Mouse (Mus musculus) forebrain, embryonic 15.5 days (tissue): ENCODE measurements around the gene Zscan4d. TPM values are rescaled to one million over a fixed set of nuclear protein-coding genes. Genes with fewer than 3 reads are reported as not detected.
"Not testable (repeated sequence)": the region's sequence is repeated elsewhere in the genome, so short reads cannot be mapped to it uniquely, and the experiment has no call there.

ENCODE experiments used
- ATAC-seq: fragments of 200-750 bp; cut with Nextera tagmentation; replicated peaks from 2 replicates; pipeline ENCODE4 v1.8.0; 2017; ENCODE audit warnings: mild to moderate bottlenecking, moderate TSS enrichment, moderate library complexity
- H3K27ac ChIP-seq: fragments of 300-500 bp; sonication (generic); replicated peaks from 2 replicates; pipeline ENCODE4 v1.5.1; 2015; ENCODE audit warnings: mild to moderate bottlenecking, inconsistent platforms
- H3K27me3 ChIP-seq: fragments of 300-500 bp; sonication (generic); 2 replicates; pipeline ENCODE4 v1.6.1; 2015; ENCODE audit warnings: inconsistent platforms
- H3K36me3 ChIP-seq: fragments of 300-500 bp; sonication (generic); 2 replicates; pipeline ENCODE4 v1.6.1; 2015; ENCODE audit warnings: mild to moderate bottlenecking, inconsistent platforms
- H3K4me1 ChIP-seq: fragments of 300-500 bp; sonication (generic); 2 replicates; pipeline ENCODE4 v1.6.1; 2015; ENCODE audit warnings: inconsistent platforms
- H3K4me2 ChIP-seq: fragments of 300-500 bp; sonication (generic); replicated peaks from 2 replicates; pipeline ENCODE4 v1.6.1; 2015; ENCODE audit warnings: mild to moderate bottlenecking, inconsistent platforms
- H3K4me3 ChIP-seq: fragments of 300-500 bp; sonication (generic); 2 replicates; pipeline ENCODE4 v1.5.1; 2015; ENCODE audit warnings: mild to moderate bottlenecking, inconsistent platforms
- H3K9ac ChIP-seq: fragments of 300-500 bp; sonication (generic); replicated peaks from 2 replicates; pipeline ENCODE4 v1.6.1; 2015; ENCODE audit warnings: mild to moderate bottlenecking, inconsistent platforms
- H3K9me3 ChIP-seq: fragments of 300-500 bp; sonication (generic); 2 replicates; pipeline ENCODE4 v1.6.1; 2016; ENCODE audit warnings: inconsistent platforms
- WGBS: fragments of 180-500 bp; shearing (Covaris S2); methylation state at CpG from one replicate; pipeline ENCODE4 v1.1.7; 2015; ENCODE audit warnings: mixed read lengths; 5-methylcytosine and 5-hydroxymethylcytosine counted together
- polyA plus RNA-seq: library from polyadenylated mRNA; unstranded; fragments of >200 nt; fragmentation: Nextera tagmentation; extraction: Ambion mirVana; gene quantifications from 2 replicates; pipeline ENCODE4 v1.2.1, GENCODE M21; 2015

Gene Zscan4d
- not detected in 2 replicates for polyA plus RNA-seq

- 90% methylated on average over 4 of the region's 4 CpGs for WGBS
- not testable (repeated sequence) for H3K4me1 ChIP-seq, H3K4me3 ChIP-seq, ATAC-seq, H3K27me3 ChIP-seq, H3K36me3 ChIP-seq, H3K9ac ChIP-seq, H3K27ac ChIP-seq, H3K4me2 ChIP-seq
- H3K9me3 ChIP-seq = peaks cover 14% of the 10 kb centered on the region; the same call in 1 of the 2 replicates
Observed at GRCm38 (mm10) chr7:11166059-11166458, at the start of gene Zscan4d. TSS of gene Zscan4d (minus strand) at chr7:11166159.

- not testable (repeated sequence) for H3K9ac ChIP-seq, ATAC-seq, H3K4me3 ChIP-seq, H3K4me1 ChIP-seq, H3K27me3 ChIP-seq, H3K36me3 ChIP-seq, H3K27ac ChIP-seq, H3K4me2 ChIP-seq
- peaks cover 13% of the 10 kb centered on the region for H3K9me3 ChIP-seq
- WGBS = 39% methylated on average over 6 of the region's 6 CpGs
Observed at GRCm38 (mm10) chr7:11158036-11158435, 7.9 kb downstream of the Zscan4d start.

Other genes with a start within 250 kb of the Zscan4d start
- not detected in 2 replicates for gene Zscan4c, start 160.4 kb downstream of the Zscan4d start, polyA plus RNA-seq
- gene Zscan4-ps1, start 96.5 kb downstream of the Zscan4d start, polyA plus RNA-seq = not detected in 2 replicates
- gene Zscan4e, start 144.5 kb upstream of the Zscan4d start, polyA plus RNA-seq = not detected in 2 replicates
- gene Zscan4f, start 231.8 kb upstream of the Zscan4d start, polyA plus RNA-seq = not detected in 2 replicates